Mouse (Mus musculus): ENCODE measurements around the gene Snx33. TPM values are rescaled to one million over a fixed set of nuclear protein-coding genes. Genes with fewer than 3 reads are reported as not detected.

The Snx33 gene
- polyA plus RNA-seq (2012; rRNA removed) (0.74 and 0.78 TPM in 2 replicates), polyA plus RNA-seq (2014; fragmentation: Nextera tagmentation; extraction: Ambion mirVana) (0.62 and 0.66 TPM in 2 replicates)

GRCm38 (mm10) chr9:56928041-56928811, at the start of gene Snx33:
Gene Snx33, minus strand, starts transcription at chr9:56928371.
- WGBS (ENCODE audit: insufficient replicate concordance): under 1% methylated on average over 50 of the region's 50 CpGs
- peaks cover 0 to 4% of the 10 kb centered on the region in 2 experiments; a peak in 1 of 4 replicates for H3K4me1 ChIP-seq (replicated peaks; ENCODE audit: control insufficient read depth in 2 of 2, insufficient read depth in 2 of 2, low read length in 1 of 2)
- TF ChIP-seq EP300 (IDR thresholded peaks at IDR 0.05; ENCODE audit: low read depth): no peak
- peak; percentile 72 for TF ChIP-seq CTCF (IDR thresholded peaks at IDR 0.05; ENCODE audit: low read depth)

GRCm38 (mm10) chr9:56975199-56975598, 47.0 kb upstream of the Snx33 start:
- no peak for TF ChIP-seq EP300 (IDR thresholded peaks at IDR 0.05; ENCODE audit: low read depth)
- TF ChIP-seq CTCF (IDR thresholded peaks at IDR 0.05; ENCODE audit: low read depth): no peak
- Histone ChIP-seq H3K9me3 (ENCODE audit: control insufficient read depth, low read length) (no peaks in the 10 kb centered on the region), H3K4me1 (replicated peaks; ENCODE audit: control insufficient read depth in 2 of 2, insufficient read depth in 2 of 2, low read length in 1 of 2) (no peaks in the 10 kb centered on the region), H3K27ac (no peak overlapping the region), H3K4me3 (ENCODE audit: insufficient read depth in 1 of 2, low read depth in 2 of 2, low read length in 2 of 2) (no peak overlapping the region), H3K4me2 (ENCODE audit: low read depth) (no peak overlapping the region), H3K36me3 (replicated peaks; ENCODE audit: control insufficient read depth, insufficient read depth, low read depth) (no peaks in the 10 kb centered on the region), H3K9ac (replicated peaks) (no peak overlapping the region), H3K27me3 (ENCODE audit: control insufficient read depth, insufficient read depth, low read length) (no peaks in the 10 kb centered on the region)
- DNase-seq (ENCODE audit: low read depth in 3 of 3, low spot score in 3 of 3) (no peak), ATAC-seq (ENCODE audit: insufficient read depth) (no peak)
- 33% methylated on average over 3 of the region's 3 CpGs for WGBS (ENCODE audit: insufficient replicate concordance)

More at GRCm38 (mm10) chr9:56928041-56928811, at the start of gene Snx33:
- H3K36me3 ChIP-seq (replicated peaks; ENCODE audit: control insufficient read depth, insufficient read depth, low read depth): no peaks in the 10 kb centered on the region
- no peak within 1 kb of the TSS for H3K27ac ChIP-seq
- H3K27me3 ChIP-seq (ENCODE audit: control insufficient read depth, insufficient read depth, low read length): no peaks in the 10 kb centered on the region; the same call in 1 of the 2 replicates
- ATAC-seq (ENCODE audit: insufficient read depth) (peak; percentile 73), DNase-seq (ENCODE audit: low read depth in 3 of 3, low spot score in 3 of 3) (peak; percentile 48 to 52 (median 50))
- peak within 1 kb of the TSS; percentile 70 to 72 for H3K4me3 ChIP-seq (ENCODE audit: insufficient read depth in 1 of 2, low read depth in 2 of 2, low read length in 2 of 2)
- H3K9me3 ChIP-seq (ENCODE audit: control insufficient read depth, low read length): no peaks in the 10 kb centered on the region
- peak within 1 kb of the TSS; percentile 73 for H3K9ac ChIP-seq (replicated peaks)
- H3K4me2 ChIP-seq (ENCODE audit: low read depth): peak within 1 kb of the TSS; percentile 85

- TF ChIP-seq CTCF (IDR thresholded peaks at IDR 0.05; ENCODE audit: low read depth) (no peak), EP300 (IDR thresholded peaks at IDR 0.05; ENCODE audit: low read depth) (no peak)
- Histone ChIP-seq H3K4me2 (ENCODE audit: low read depth) (no peak overlapping the region), H3K9ac (replicated peaks) (no peak overlapping the region), H3K4me1 (replicated peaks; ENCODE audit: control insufficient read depth in 2 of 2, insufficient read depth in 2 of 2, low read length in 1 of 2) (no peaks in the 10 kb centered on the region), H3K4me3 (ENCODE audit: insufficient read depth in 1 of 2, low read depth in 2 of 2, low read length in 2 of 2) (no peak overlapping the region), H3K27ac (no peak overlapping the region), H3K36me3 (replicated peaks; ENCODE audit: control insufficient read depth, insufficient read depth, low read depth) (no peaks in the 10 kb centered on the region), H3K9me3 (ENCODE audit: control insufficient read depth, low read length) (no peaks in the 10 kb centered on the region), H3K27me3 (ENCODE audit: control insufficient read depth, insufficient read depth, low read length) (no peaks in the 10 kb centered on the region)
- ATAC-seq (ENCODE audit: insufficient read depth): no peak
- no peak for DNase-seq (ENCODE audit: low read depth in 3 of 3, low spot score in 3 of 3)
- WGBS (ENCODE audit: insufficient replicate concordance): 55% methylated on average over 8 of the region's 8 CpGs
Observed at GRCm38 (mm10) chr9:56973960-56974524, 45.9 kb upstream of the Snx33 start.

- no peak for TF ChIP-seq EP300 (IDR thresholded peaks at IDR 0.05; ENCODE audit: low read depth)
- no peak for TF ChIP-seq CTCF (IDR thresholded peaks at IDR 0.05; ENCODE audit: low read depth)
- 23% methylated on average over 2 of the region's 2 CpGs for WGBS (ENCODE audit: insufficient replicate concordance)
- Histone ChIP-seq H3K27ac (no peak overlapping the region), H3K4me3 (ENCODE audit: insufficient read depth in 1 of 2, low read depth in 2 of 2, low read length in 2 of 2) (no peak overlapping the region), H3K9ac (replicated peaks) (no peak overlapping the region), H3K27me3 (ENCODE audit: control insufficient read depth, insufficient read depth, low read length) (no peaks in the 10 kb centered on the region), H3K4me1 (replicated peaks; ENCODE audit: control insufficient read depth in 2 of 2, insufficient read depth in 2 of 2, low read length in 1 of 2) (no peaks in the 10 kb centered on the region), H3K9me3 (ENCODE audit: control insufficient read depth, low read length) (no peaks in the 10 kb centered on the region), H3K36me3 (replicated peaks; ENCODE audit: control insufficient read depth, insufficient read depth, low read depth) (no peaks in the 10 kb centered on the region), H3K4me2 (ENCODE audit: low read depth) (no peak overlapping the region)
- no peak for ATAC-seq (ENCODE audit: insufficient read depth)
- DNase-seq (ENCODE audit: low read depth in 3 of 3, low spot score in 3 of 3): no peak
Observed at GRCm38 (mm10) chr9:56970158-56970557, 42.0 kb upstream of the Snx33 start.

- no peak for DNase-seq (ENCODE audit: low read depth in 3 of 3, low spot score in 3 of 3)
- Histone ChIP-seq H3K27ac (no peak overlapping the region), H3K9ac (replicated peaks) (no peak overlapping the region), H3K27me3 (ENCODE audit: control insufficient read depth, insufficient read depth, low read length) (no peaks in the 10 kb centered on the region), H3K4me1 (replicated peaks; ENCODE audit: control insufficient read depth in 2 of 2, insufficient read depth in 2 of 2, low read length in 1 of 2) (no peaks in the 10 kb centered on the region), H3K4me3 (ENCODE audit: insufficient read depth in 1 of 2, low read depth in 2 of 2, low read length in 2 of 2) (no peak overlapping the region), H3K9me3 (ENCODE audit: control insufficient read depth, low read length) (no peaks in the 10 kb centered on the region), H3K4me2 (ENCODE audit: low read depth) (no peak overlapping the region), H3K36me3 (replicated peaks; ENCODE audit: control insufficient read depth, insufficient read depth, low read depth) (no peaks in the 10 kb centered on the region)
- no peak for ATAC-seq (ENCODE audit: insufficient read depth)
- 85% methylated on average over 3 of the region's 3 CpGs for WGBS (ENCODE audit: insufficient replicate concordance)
- TF ChIP-seq EP300 (IDR thresholded peaks at IDR 0.05; ENCODE audit: low read depth): no peak
- peak; percentile 42 for TF ChIP-seq CTCF (IDR thresholded peaks at IDR 0.05; ENCODE audit: low read depth)
Observed at GRCm38 (mm10) chr9:56961591-56961990, 33.4 kb upstream of the Snx33 start.
